Mouse (Mus musculus) G1E (cell line): ENCODE data around the gene Atf6b. TPM values are rescaled to one million over a fixed set of nuclear protein-coding genes. Genes with fewer than 3 reads are reported as not detected.

ENCODE experiments used
- ATAC-seq: 2 replicates; pipeline ENCODE4 v1.8.0; 2016; ENCODE audit warnings: mild to moderate bottlenecking; ENCODE audit not compliant: insufficient number of reproducible peaks, poor library complexity, low FRiP score, severe bottlenecking; ENCODE audit errors: extremely low read depth
- DNase-seq: peaks from one replicate; pipeline ENCODE4 v3.0.0; 2012; ENCODE audit warnings: low spot score
- H3K27me3 ChIP-seq: 2 replicates; pipeline ENCODE4 v1.6.1; 2012; ENCODE audit warnings: mild to moderate bottlenecking, low read length, inconsistent platforms; ENCODE audit not compliant: insufficient read depth
- H3K36me3 ChIP-seq: replicated peaks from 2 replicates; pipeline ENCODE3; 2012; ENCODE audit warnings: mild to moderate bottlenecking, inconsistent platforms
- H3K4me1 ChIP-seq: 2 replicates; pipeline ENCODE4 v1.6.1; 2012; ENCODE audit warnings: low read depth, low read length, inconsistent platforms, mixed read lengths; ENCODE audit not compliant: insufficient read depth
- H3K4me3 ChIP-seq: 2 replicates; pipeline ENCODE4 v1.5.1; 2012; ENCODE audit warnings: low read depth, mild to moderate bottlenecking, inconsistent platforms, low read length, moderate library complexity, mixed read lengths
- H3K9me3 ChIP-seq: replicated peaks from 2 replicates; pipeline ENCODE4 v1.6.1; 2012; ENCODE audit warnings: inconsistent platforms
- CTCF ChIP-seq: IDR thresholded peaks from 2 replicates; pipeline ENCODE4 v1.5.1; 2012; ENCODE audit warnings: low read depth, low read length, inconsistent platforms, mixed read lengths
- GATA1 ChIP-seq: IDR thresholded peaks from 2 replicates; pipeline ENCODE4 v1.6.1; 2012; ENCODE audit warnings: borderline replicate concordance, low read length, inconsistent platforms, mixed read lengths
- GATA2 ChIP-seq: IDR thresholded peaks from 2 replicates; pipeline ENCODE4 v1.6.1; 2012; ENCODE audit warnings: low read depth, low read length, inconsistent platforms, borderline replicate concordance
- POLR2AphosphoS5 ChIP-seq: IDR thresholded peaks from 2 replicates; pipeline ENCODE4 v1.6.1; 2012; ENCODE audit warnings: low read depth, low read length, inconsistent platforms; ENCODE audit not compliant: insufficient replicate concordance
- TAL1 ChIP-seq: conservative IDR thresholded peaks from 2 replicates; pipeline ENCODE4 v1.6.1; 2012; ENCODE audit warnings: low read depth, low read length, inconsistent platforms, mixed read lengths
- polyA plus RNA-seq: library from polyadenylated mRNA; stranded (reverse); fragments of >175 nt; gene quantifications from 2 replicates; pipeline ENCODE4 v1.2.3, GENCODE M21; 2012
- total RNA-seq, 2 experiments: library from RNA; stranded (forward) in 1 of 2; stranded (reverse) in 1 of 2; fragments of 200-1000 nt in 1 of 2; fragments of >200 nt in 1 of 2; fragmentation: Nextera tagmentation in 1 of 2; gene quantifications; 2 replicates each; pipeline ENCODE4 v1.2.3; 2014 to 2017

Gene Atf6b
- total RNA-seq (2014; fragmentation: Nextera tagmentation) (20.5 and 23.0 TPM in 2 replicates), total RNA-seq (2017) (7.8 and 9.2 TPM in 2 replicates), polyA plus RNA-seq (89.0 and 103 TPM in 2 replicates)

DNA sequence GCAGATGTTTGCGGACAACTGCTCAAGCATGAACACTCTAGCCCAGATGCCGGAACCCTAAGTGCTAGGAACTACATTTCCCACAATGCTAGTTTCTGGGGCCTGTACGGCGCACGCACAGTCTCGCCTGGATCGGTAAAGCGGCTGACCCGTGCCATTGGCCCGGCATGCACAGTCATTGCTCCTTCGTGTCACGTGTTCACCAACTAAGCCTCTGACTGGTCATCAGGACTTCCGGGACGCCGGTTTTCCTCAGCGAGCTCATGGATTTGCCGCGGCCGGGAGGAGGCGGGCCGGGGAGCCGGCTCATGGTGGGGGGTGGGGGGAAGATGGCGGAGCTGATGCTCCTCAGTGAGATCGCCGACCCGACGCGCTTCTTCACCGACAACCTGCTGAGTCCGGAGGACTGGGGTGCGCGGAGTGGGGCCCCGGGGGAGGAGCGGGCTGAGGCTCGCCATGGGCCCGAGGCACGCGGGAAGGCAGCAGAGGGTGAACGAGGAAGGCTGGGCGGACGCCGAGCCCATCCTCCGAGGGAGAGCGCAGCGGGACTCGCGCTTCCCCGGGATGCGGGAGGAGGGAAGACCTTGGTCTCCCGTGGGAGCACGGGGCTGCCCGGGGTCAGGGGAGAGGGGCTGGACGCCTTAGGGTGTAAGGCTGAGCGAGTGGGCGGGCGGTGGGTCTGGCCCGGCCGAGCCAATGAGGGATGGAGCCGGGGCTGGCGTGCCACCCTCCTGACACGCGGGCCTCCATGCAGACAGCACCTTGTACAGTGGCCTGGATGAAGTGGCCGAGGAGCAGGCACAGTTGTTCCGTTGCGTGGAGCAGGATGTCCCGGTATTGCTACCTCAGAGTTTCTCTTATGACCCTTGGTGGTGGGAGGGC lies at the start of gene Atf6b:
Gene Atf6b, plus strand, starts transcription at position 241 of the 882 bp plus-strand sequence.
- TF ChIP-seq TAL1 (no peak), GATA1 (no peak), POLR2AphosphoS5 (no peak), GATA2 (no peak), CTCF (no peak)
- ATAC-seq (peak; percentile 94), DNase-seq (peak; percentile 99)
- Histone ChIP-seq H3K9me3 (no peaks in the 10 kb centered on the region), H3K36me3 (peaks cover 52% of the 10 kb centered on the region), H3K4me1 (peaks cover 44% of the 10 kb centered on the region), H3K4me3 (peak within 1 kb of the TSS; percentile 99), H3K27me3 (peaks cover 9% of the 10 kb centered on the region; the same call in 1 of the 2 replicates)

DNA sequence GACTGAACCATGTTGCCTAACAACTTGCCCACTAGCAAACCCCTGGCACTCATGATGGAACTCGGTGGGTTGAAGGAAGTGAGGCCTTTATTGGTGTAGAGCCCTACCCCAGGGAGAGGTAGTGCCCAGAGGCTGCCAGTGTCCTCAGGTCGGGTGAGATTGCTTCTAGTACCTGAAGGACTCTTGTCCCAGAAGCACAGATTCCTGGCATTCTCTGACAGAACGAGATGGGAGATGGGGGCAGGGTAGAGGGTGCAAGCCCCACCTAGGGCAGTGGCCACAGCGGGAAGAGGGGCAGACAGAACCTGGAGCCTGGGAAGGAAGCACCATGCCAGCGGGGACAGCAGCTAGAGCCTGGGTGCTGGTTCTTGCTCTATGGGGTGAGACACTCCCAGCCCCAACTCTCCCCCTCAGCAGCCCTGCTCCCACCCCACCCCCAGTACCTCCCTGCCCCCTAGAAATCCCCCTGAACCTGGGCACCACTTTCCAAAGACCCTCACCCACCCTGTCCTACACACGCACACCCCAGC lies 49.3 kb upstream of the Atf6b start, which contains the start of gene Ager:
Gene Ager, plus strand, starts transcription at position 297 of the 530 bp plus-strand sequence.
- no peaks in the 10 kb centered on the region for H3K9me3 ChIP-seq
- H3K4me1 ChIP-seq: peaks cover 88% of the 10 kb centered on the region
- no peak for ATAC-seq
- DNase-seq: no peak
- no peak within 1 kb of the TSS for H3K4me3 ChIP-seq
- no peak for TF ChIP-seq CTCF
- TF ChIP-seq GATA2: no peak
- no peaks in the 10 kb centered on the region for H3K27me3 ChIP-seq
- peaks cover 81% of the 10 kb centered on the region for H3K36me3 ChIP-seq

- DNase-seq: no peak
- ATAC-seq: no peak
- H3K36me3 ChIP-seq: peaks cover 64% of the 10 kb centered on the region
- H3K27me3 ChIP-seq: no peaks in the 10 kb centered on the region
- TF ChIP-seq GATA1 (no peak), CTCF (no peak), TAL1 (no peak), POLR2AphosphoS5 (no peak), GATA2 (no peak)
- no peaks in the 10 kb centered on the region for H3K9me3 ChIP-seq
- H3K4me1 ChIP-seq: peaks cover 77% of the 10 kb centered on the region
- peak overlapping the region; percentile 13; the same call in 1 of the 2 replicates for H3K4me3 ChIP-seq
These were observed 47.1 kb upstream of the Atf6b start for GRCm38 (mm10) chr17:34599891-34600290.

DNA sequence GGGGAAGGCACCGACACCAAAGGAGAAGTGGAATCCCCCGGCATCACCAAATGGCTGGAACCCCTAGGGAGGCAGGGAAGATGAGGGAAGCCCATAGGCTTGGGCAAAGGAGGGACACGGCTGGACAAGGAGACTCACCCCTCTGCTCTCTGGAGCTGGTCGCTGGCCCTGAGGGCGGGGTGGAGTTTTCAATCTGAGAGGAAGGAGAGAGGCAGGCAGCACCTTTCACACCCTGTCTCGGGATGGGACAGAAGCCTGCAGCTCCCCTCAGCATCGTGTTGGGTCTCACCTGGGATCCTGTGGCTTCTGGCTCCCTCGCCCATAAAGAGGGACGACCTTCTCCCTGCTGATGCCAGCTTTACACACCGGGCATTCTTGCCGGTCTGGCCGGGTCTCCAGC lies 45.1 kb upstream of the Atf6b start:
- ATAC-seq (no peak), DNase-seq (no peak)
- Histone ChIP-seq H3K36me3 (peaks cover 48% of the 10 kb centered on the region), H3K4me3 (peak overlapping the region; percentile 73; the same call in 1 of the 2 replicates), H3K9me3 (no peaks in the 10 kb centered on the region), H3K27me3 (no peaks in the 10 kb centered on the region), H3K4me1 (peaks cover 73% of the 10 kb centered on the region)
- TF ChIP-seq POLR2AphosphoS5 (no peak), GATA1 (no peak), CTCF (no peak), TAL1 (no peak), GATA2 (no peak)

DNA sequence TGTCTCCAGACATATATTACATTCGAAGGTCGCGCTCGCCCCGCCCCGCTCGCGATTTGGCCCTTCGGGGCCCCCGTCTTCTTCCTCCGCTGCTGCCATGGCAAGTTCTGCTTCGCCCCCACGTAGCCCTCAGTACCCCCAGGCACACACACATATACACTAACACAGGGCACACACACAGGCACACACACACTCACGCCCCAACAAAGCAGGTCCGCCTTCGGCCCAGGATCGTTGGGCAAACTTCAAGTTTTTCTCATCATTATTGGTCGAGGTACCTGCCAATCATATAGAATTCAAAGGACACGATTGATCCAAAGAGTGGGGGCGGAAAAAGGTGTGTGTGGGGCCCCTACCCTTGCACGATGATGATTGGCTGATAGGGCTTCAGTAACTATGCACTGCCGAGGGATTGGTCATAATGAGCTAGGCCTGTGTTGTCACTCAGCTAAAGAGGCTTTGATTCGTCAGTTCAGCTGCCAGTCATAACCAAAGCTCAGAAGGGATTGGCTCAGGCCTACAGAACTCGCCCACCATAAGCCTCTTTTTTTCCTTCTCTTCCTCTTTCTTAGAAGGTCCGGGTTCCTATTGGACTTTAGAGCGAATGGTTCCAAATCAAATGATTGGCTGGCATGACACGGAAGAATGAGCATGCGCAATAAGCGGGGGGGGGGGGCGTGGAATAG lies 43.4 kb upstream of the Atf6b start, which contains the start of gene Rnf5:
Gene Rnf5, minus strand, starts transcription at position 316 of the 686 bp plus-strand sequence.
- ATAC-seq: peak; percentile 80
- H3K36me3 ChIP-seq: peaks cover 54% of the 10 kb centered on the region
- DNase-seq: peak; percentile 99
- H3K4me3 ChIP-seq: peak within 1 kb of the TSS; percentile 94
- H3K4me1 ChIP-seq: peaks cover 75% of the 10 kb centered on the region
- no peak for TF ChIP-seq GATA1
- TF ChIP-seq GATA2: no peak
- TF ChIP-seq POLR2AphosphoS5: no peak
- TF ChIP-seq CTCF: no peak
- TF ChIP-seq TAL1: no peak
- no peaks in the 10 kb centered on the region for H3K9me3 ChIP-seq
- no peaks in the 10 kb centered on the region for H3K27me3 ChIP-seq

DNA sequence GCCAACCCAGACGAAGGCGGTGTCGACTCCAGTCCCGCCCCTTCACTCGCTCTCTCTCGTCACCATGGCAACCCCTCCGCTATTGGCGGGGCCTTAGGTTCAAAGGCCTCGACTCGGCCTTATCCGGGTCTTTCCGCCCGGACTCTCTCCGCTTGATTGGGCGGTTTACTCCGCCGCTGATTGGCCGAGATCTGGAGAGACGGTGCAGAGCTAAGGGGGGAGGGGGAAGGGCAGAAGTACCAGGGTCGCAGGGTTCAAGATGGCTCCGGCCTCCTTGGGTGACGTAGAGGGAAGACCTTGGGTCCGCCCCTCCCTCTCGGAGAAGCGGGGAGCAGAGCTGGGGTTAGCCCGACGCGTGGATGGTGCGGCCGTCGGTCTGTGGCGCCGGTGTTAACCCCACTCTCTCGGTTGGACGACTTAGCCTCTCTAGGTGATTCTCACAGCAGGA lies 42.9 kb upstream of the Atf6b start, which contains the start of gene Agpat1:
Gene Agpat1, plus strand, starts transcription at position 202 of the 448 bp plus-strand sequence.
- DNase-seq (peak; percentile 94), ATAC-seq (peak; percentile 73)
- Histone ChIP-seq H3K4me3 (peak within 1 kb of the TSS; percentile 94), H3K4me1 (peaks cover 77% of the 10 kb centered on the region), H3K36me3 (peaks cover 55% of the 10 kb centered on the region), H3K27me3 (no peaks in the 10 kb centered on the region), H3K9me3 (no peaks in the 10 kb centered on the region)
- TF ChIP-seq CTCF: no peak
- no peak for TF ChIP-seq POLR2AphosphoS5
- TF ChIP-seq GATA2: no peak
